Comparison of ENCODE assay signal across 11 mouse cellular contexts in the genomic region with DNA sequence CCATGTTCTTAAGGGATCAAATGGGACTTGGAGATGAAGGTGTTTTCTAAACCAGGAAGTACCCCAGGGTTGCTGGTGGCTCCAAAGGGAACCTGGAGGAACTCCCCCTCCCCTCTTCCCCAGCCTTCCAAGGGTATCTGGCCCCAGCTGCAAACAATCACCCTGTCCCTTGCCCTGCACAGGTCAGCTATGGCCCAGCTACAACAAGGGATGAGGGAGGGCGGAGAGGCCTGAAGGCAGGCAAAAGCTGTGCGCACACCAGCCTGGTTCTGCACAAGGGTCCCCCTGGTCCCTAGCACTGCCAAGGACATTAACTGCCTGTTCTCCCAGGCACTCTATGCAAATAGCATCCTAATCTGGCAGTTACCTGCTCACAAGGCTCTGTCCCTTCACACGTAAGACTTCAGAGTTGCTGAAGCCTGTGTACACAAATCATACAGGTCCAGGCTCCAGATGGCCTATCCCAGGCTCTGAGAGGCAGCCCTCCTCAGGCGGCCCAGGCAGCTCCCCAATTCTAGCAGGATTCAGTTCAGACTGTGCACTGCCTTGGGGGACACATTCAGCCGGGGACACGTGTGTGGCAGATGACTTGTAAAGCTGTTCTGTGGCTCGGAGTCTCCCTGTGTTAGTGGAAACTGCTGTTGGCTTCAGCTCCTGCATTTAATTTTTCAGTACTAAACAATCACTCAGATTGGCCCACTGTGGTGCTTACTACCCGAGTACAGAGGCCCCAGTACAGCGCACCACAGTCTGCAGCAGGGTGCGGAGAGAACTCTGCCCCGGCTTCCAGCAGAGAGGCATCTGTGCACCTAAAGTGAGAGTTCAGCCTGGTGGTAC.
DNase-seq lines count a peak whose midpoint lies in the region; ATAC-seq and TF ChIP-seq lines count a peak whose summit lies in the region.
"Had no signal": no experiment of that assay in that cellular context is flagged by ENCODE, and none has a peak within 500 bp of the region (broad histone marks: within the 10 kb centered on the region; RNA-seq: fewer than 3 reads in every experiment).

No protein-coding gene starts in this region.

- no peaks in the 10 kb centered on the region for H3K9me3 ChIP-seq in heart, embryonic 13.5 days
- H3K9me3 ChIP-seq in embryonic facial prominence, embryonic 12.5 days = no peaks in the 10 kb centered on the region
- H3K9me3 ChIP-seq in intestine, postnatal 0 days (ENCODE audit: control insufficient read depth) = no peaks in the 10 kb centered on the region

- no peak for TF ChIP-seq CTCF in intestine, postnatal 0 days (IDR thresholded peaks at IDR 0.05; ENCODE audit: low read depth)

- H3K4me3 ChIP-seq in heart, embryonic 13.5 days = no peak overlapping the region
- H3K4me3 ChIP-seq in embryonic facial prominence, embryonic 12.5 days = no peak overlapping the region
- H3K4me3 ChIP-seq in intestine, postnatal 0 days (ENCODE audit: low read depth, low read length) = no peak overlapping the region
- H3K4me3 ChIP-seq: erythroblast, embryonic 14.5 days had no signal

- no peak overlapping the region for H3K4me2 ChIP-seq in heart, embryonic 13.5 days
- no peak overlapping the region for H3K4me2 ChIP-seq in embryonic facial prominence, embryonic 12.5 days (replicated peaks)
- no peak overlapping the region for H3K4me2 ChIP-seq in intestine, postnatal 0 days (replicated peaks; ENCODE audit: low read depth)

- no peak for ATAC-seq in heart, embryonic 13.5 days (ENCODE audit: extremely low read depth, insufficient number of reproducible peaks, low FRiP score, low TSS enrichment)
- peak; percentile 57; the same call in 1 of the 2 replicates for ATAC-seq in embryonic facial prominence, embryonic 12.5 days (ENCODE audit: insufficient number of reproducible peaks, insufficient read depth, low FRiP score, low TSS enrichment)
- ATAC-seq in intestine, postnatal 0 days = 0 out of 2 replicates have a peak, but pooled peaks have one; percentile 36

- WGBS in heart, embryonic 13.5 days = 67% methylated on average over 11 of the region's 11 CpGs
- 43% methylated on average over 11 of the region's 11 CpGs for WGBS in embryonic facial prominence, embryonic 12.5 days
- 52% methylated on average over 11 of the region's 11 CpGs for WGBS in intestine, postnatal 0 days

- H3K27me3 ChIP-seq in heart, embryonic 13.5 days (replicated peaks) = no peaks in the 10 kb centered on the region
- H3K27me3 ChIP-seq in embryonic facial prominence, embryonic 12.5 days = 0 out of 2 replicates have a peak, but pooled peaks cover 5% of the 10 kb centered on the region
- no peaks in the 10 kb centered on the region for H3K27me3 ChIP-seq in intestine, postnatal 0 days (replicated peaks; ENCODE audit: control insufficient read depth, insufficient read depth, low read length)

- DNase-seq in heart, postnatal 4 days = no peak
- DNase-seq in brain, adult 2 months (ENCODE audit: low read depth, low spot score) = peak; percentile 81
- DNase-seq in spleen, adult 12 weeks (ENCODE audit: low spot score) = no peak
- DNase-seq in spleen, adult 18-20 months = no peak
- DNase-seq in adrenal gland, adult 2 months = no peak

- H3K9ac ChIP-seq in heart, embryonic 13.5 days = peak overlapping the region; percentile 53
- peak overlapping the region; percentile 21; the same call in 1 of the 2 replicates for H3K9ac ChIP-seq in embryonic facial prominence, embryonic 12.5 days
- H3K9ac ChIP-seq in intestine, postnatal 0 days (ENCODE audit: low read depth, low read length) = no peak overlapping the region
- H3K9ac ChIP-seq: liver, embryonic 14.5 days had no signal

- H3K4me1 ChIP-seq in heart, embryonic 13.5 days = peaks cover 94% of the 10 kb centered on the region
- peaks cover 58% of the 10 kb centered on the region for H3K4me1 ChIP-seq in embryonic facial prominence, embryonic 12.5 days
- H3K4me1 ChIP-seq in intestine, postnatal 0 days (replicated peaks; ENCODE audit: control insufficient read depth, insufficient read depth, low read length) = no peaks in the 10 kb centered on the region

- peak overlapping the region; percentile 36; the same call in 1 of the 2 replicates for H3K27ac ChIP-seq in heart, embryonic 13.5 days (replicated peaks)
- H3K27ac ChIP-seq in embryonic facial prominence, embryonic 12.5 days = peak overlapping the region; percentile 74
- H3K27ac ChIP-seq in intestine, postnatal 0 days (ENCODE audit: low read depth, low read length) = peak overlapping the region; percentile 41; the same call in 1 of the 2 replicates
- H3K27ac ChIP-seq: kidney, postnatal 0 days; liver, embryonic 14.5 days had no signal

- no peaks in the 10 kb centered on the region for H3K36me3 ChIP-seq in heart, embryonic 13.5 days
- H3K36me3 ChIP-seq in embryonic facial prominence, embryonic 12.5 days = no peaks in the 10 kb centered on the region
- 0 out of 2 replicates have a peak, but pooled peaks cover 4% of the 10 kb centered on the region for H3K36me3 ChIP-seq in intestine, postnatal 0 days (ENCODE audit: control insufficient read depth, insufficient read depth)
